Mouse (Mus musculus): ENCODE results near the gene Mif. TPM values are rescaled to one million over a fixed set of nuclear protein-coding genes. Genes with fewer than 3 reads are reported as not detected.
A peak's percentile ranks its signal among the peaks of the same experiment; 100 is the strongest.

Gene Mif
- polyA plus RNA-seq, 1 experiment from 2014 or later, result 1,798 TPM

DNA sequence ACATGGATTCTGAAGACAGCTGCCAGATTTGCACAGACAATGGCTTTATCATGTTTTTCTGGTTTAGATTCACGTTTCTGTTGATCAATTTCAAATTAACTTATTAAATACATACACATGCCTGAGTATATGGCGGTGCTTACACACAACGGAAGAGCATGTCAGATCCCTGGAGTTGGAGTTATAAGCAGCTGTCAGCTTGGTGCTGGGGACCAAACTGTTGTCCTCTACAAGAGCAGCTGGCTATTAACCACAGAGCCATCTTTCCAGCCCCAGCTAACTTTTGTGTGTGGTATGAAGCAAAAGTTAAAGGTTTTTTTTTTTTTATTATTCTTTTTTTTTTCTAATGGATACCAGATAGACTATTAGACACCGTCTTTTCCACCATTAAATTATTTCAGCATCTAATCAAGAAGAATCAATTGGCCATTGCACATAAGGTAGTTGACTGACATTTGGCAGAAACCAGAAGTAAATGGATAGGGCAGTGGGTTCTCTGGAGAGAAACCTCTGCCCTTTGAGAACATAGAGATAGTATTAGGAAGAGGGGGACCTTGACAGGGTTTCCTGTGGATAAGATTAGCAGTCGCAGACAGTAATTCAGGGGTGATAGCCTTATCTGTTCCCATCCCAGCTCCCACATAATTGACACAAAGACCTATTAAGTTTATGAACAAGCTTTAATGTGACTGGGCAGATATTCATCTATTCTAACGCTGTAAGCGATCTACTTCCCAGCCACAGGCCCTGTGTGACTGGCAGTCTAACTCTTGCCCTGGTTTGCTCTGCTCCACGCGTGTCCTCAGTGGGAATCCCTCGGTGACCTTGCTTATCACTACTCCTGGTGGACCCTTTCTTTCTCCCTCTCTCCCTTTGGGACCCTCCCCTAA, 12.2 kb upstream of the Mif start:
- peaks cover 14% of the 10 kb centered on the region for H3K4me1 ChIP-seq (replicated peaks)
- H3K4me2 ChIP-seq, result peak overlapping the region; percentile 63
- H3K36me3 ChIP-seq, result no peaks in the 10 kb centered on the region
- H3K4me3 ChIP-seq, result peak overlapping the region; percentile 44
- 32% methylated on average over 10 of the region's 10 CpGs for WGBS
- no peaks in the 10 kb centered on the region for H3K9me3 ChIP-seq (replicated peaks)
- no peaks in the 10 kb centered on the region for H3K27me3 ChIP-seq
- no peak for ATAC-seq (replicated peaks; ENCODE audit: insufficient number of reproducible peaks, insufficient read depth, low FRiP score, low read depth)
- 0 out of 2 replicates have a peak overlapping the region, but pooled peaks have one; percentile 43 for H3K9ac ChIP-seq
- H3K27ac ChIP-seq, result peak overlapping the region; percentile 74

DNA sequence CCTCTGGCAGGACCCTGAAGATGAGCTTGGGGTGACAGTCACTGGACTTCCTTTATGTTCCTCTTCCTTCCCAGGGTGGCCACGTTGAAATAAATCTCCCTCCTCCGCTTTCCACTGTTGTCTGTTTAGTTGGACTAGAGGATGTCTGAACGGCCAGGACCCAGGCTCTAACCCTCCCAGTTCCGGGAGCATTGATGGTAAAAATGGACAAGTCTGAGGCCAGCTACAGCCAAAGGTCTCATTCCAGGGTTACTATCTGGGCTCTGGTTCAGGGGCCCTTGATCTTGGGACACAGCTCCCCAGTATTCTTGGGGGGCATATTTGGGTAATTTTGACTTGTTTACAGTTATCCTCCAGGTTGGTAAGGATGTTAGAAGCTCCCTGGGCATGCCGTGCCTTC, 1.5 kb upstream of the Mif start:
- Histone ChIP-seq H3K4me2 (no peak overlapping the region), H3K9me3 (replicated peaks) (no peaks in the 10 kb centered on the region), H3K9ac (no peak overlapping the region), H3K4me3 (no peak overlapping the region), H3K36me3 (no peaks in the 10 kb centered on the region), H3K4me1 (replicated peaks) (peaks cover 32% of the 10 kb centered on the region), H3K27ac (0 out of 2 replicates have a peak overlapping the region, but pooled peaks have one; percentile 95), H3K27me3 (no peaks in the 10 kb centered on the region)
- 76% methylated on average over 5 of the region's 5 CpGs for WGBS
- no peak for ATAC-seq (replicated peaks; ENCODE audit: insufficient number of reproducible peaks, insufficient read depth, low FRiP score, low read depth)

DNA sequence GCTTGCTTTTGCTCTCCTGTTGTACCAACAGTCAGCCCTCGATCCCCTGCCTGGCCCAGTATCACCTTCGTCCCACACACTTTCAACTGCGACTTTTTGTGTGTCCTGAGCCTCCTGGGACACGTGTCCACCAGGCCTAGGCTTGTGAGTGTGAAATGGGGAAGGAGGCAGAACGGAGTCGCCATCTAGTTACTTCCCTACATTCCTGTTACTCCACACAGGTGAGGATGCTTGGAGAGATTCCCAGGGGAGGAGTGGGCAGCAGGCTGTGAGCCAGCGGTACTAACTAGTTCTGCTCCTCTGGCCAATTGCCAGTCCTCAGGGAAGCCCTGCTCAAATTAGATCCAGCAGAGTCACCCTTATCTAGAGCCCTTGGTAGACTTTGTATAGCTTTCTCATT, 706 bp upstream of the Mif start:
- Histone ChIP-seq H3K4me3 (no peak overlapping the region), H3K27ac (peak overlapping the region; percentile 95), H3K27me3 (no peaks in the 10 kb centered on the region), H3K4me1 (replicated peaks) (peaks cover 32% of the 10 kb centered on the region), H3K36me3 (no peaks in the 10 kb centered on the region), H3K9me3 (replicated peaks) (no peaks in the 10 kb centered on the region), H3K9ac (peak overlapping the region; percentile 82; the same call in 1 of the 2 replicates), H3K4me2 (peak overlapping the region; percentile 78)
- 15% methylated on average over 7 of the region's 7 CpGs for WGBS
- ATAC-seq (replicated peaks; ENCODE audit: insufficient number of reproducible peaks, insufficient read depth, low FRiP score, low read depth), result no peak

DNA sequence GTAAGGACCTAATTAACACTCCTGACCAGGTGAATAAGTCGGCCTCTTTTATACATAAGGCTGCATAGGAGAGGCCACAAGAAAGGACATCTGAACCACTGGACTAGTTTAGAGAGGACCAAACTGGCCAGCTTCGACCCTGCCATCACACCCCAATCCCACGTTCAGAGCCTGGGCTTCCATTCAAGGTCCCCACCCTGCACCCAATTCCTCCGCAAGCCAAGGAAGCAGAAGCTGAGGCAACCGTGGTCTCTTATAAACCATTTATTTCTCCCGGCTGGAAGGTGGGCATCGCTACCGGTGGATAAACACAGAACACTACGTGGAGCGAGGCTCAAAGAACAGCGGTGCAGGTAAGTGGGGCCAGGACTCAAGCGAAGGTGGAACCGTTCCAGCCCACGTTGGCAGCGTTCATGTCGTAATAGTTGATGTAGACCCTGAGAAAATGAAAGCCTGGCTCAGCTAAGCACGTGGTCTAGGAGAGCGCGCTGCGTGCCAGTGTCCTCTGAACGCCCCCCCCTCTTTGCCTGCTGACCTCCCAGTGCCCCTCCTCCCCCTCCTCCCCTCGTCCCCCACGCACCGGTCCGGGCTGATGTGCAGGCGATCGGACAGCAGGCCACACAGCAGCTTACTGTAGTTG, 813 bp downstream of the Mif start:
- Histone ChIP-seq H3K4me3 (peak overlapping the region; percentile 76), H3K4me2 (peak overlapping the region; percentile 78), H3K36me3 (no peaks in the 10 kb centered on the region), H3K4me1 (replicated peaks) (peaks cover 32% of the 10 kb centered on the region), H3K27ac (peak overlapping the region; percentile 95), H3K27me3 (no peaks in the 10 kb centered on the region), H3K9me3 (replicated peaks) (no peaks in the 10 kb centered on the region), H3K9ac (peak overlapping the region; percentile 82)
- 2% methylated on average over 27 of the region's 27 CpGs for WGBS
- ATAC-seq (replicated peaks; ENCODE audit: insufficient number of reproducible peaks, insufficient read depth, low FRiP score, low read depth), result peak; percentile 69

DNA sequence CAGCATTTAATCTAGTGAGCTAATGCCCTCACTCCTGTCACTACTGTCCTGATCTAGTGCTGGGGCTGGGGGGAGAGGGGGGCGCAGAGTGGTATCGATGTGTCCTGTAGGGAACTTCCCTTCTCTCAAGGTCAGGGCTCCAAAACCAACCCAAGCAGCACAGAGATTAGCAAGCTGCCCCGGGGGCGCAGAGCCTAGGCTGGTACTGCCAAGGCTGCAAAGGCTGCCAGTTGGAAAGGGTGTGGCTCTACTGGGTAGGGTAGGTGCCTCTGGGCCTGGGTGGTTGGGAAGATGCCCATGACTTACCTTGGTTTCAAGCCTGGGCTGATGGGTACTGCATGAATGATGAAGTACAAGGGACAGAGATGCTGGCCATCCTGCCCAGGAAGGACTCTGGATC, 2.4 kb downstream of the Mif start:
- WGBS, result 95% methylated on average over 4 of the region's 4 CpGs
- ATAC-seq (replicated peaks; ENCODE audit: insufficient number of reproducible peaks, insufficient read depth, low FRiP score, low read depth), result no peak
- H3K9ac ChIP-seq, result no peak overlapping the region
- no peaks in the 10 kb centered on the region for H3K27me3 ChIP-seq
- peaks cover 32% of the 10 kb centered on the region for H3K4me1 ChIP-seq (replicated peaks)
- H3K27ac ChIP-seq, result no peak overlapping the region
- no peak overlapping the region for H3K4me2 ChIP-seq
- no peaks in the 10 kb centered on the region for H3K9me3 ChIP-seq (replicated peaks)
- no peak overlapping the region for H3K4me3 ChIP-seq
- H3K36me3 ChIP-seq, result no peaks in the 10 kb centered on the region

DNA sequence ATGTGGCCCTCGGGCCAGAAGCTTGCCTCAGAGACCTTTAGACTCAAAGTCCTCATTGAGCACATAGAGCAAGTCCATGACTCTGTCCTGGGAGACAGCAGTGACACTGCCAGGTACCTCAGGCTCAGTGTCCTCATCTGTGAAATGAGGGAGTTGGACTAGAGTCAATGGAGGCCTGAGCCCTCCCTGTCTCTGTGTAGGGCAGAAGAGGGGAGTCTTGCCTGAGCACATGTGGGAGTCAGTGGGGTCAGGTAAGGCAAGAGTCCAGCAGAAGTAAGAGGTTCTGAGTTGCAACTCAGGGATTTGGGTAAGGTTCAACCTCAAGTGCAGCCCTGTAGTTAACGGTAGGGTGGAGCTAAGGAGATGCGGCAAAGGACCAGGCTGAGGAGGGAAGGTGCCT, 3.1 kb downstream of the Mif start:
- no peak overlapping the region for H3K27ac ChIP-seq
- no peak for ATAC-seq (replicated peaks; ENCODE audit: insufficient number of reproducible peaks, insufficient read depth, low FRiP score, low read depth)
- H3K4me2 ChIP-seq, result no peak overlapping the region
- no peak overlapping the region for H3K4me3 ChIP-seq
- H3K36me3 ChIP-seq, result no peaks in the 10 kb centered on the region
- no peaks in the 10 kb centered on the region for H3K9me3 ChIP-seq (replicated peaks)
- 75% methylated on average over 3 of the region's 3 CpGs for WGBS
- peaks cover 32% of the 10 kb centered on the region for H3K4me1 ChIP-seq (replicated peaks)
- no peaks in the 10 kb centered on the region for H3K27me3 ChIP-seq
- H3K9ac ChIP-seq, result no peak overlapping the region

DNA sequence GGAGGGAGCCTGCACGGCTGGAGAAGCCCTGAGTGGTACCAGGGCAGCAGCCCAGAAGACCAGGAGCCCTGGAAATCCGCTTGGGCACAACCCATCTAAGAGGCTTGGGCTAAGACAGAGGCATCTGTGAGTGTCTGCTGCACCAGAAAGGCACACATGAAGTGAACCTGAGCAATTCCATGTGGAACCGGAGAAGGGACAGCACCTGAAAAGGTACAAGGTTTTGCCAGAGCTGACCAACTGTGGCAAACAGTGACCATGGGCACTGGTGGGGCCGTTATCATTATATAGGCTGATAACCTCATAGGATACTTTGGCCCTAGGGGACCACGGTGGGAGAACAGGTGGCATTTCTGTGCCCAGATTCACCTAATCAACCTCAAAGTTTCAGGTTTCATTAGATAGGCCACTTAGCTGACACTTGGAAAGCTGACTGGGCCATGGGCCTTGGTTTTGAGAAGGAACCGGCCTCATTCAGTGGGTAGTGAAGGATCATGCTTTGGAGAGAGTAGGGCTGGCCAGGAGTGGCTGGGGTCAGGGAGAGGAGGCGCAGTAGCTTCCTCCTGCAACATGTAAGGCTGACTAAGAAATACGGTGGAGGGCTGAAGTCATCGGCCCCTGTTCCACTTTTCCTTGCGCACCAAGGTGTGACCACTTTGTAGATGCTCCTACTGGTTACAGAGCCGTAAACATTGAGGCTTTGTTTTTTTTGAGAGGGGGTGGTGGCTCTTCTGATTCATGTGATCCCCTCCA, 3.7 kb downstream of the Mif start:
- Histone ChIP-seq H3K27ac (no peak overlapping the region), H3K27me3 (no peaks in the 10 kb centered on the region), H3K9me3 (replicated peaks) (no peaks in the 10 kb centered on the region), H3K4me3 (no peak overlapping the region), H3K4me2 (no peak overlapping the region), H3K4me1 (replicated peaks) (peaks cover 27% of the 10 kb centered on the region), H3K9ac (no peak overlapping the region), H3K36me3 (no peaks in the 10 kb centered on the region)
- no peak for ATAC-seq (replicated peaks; ENCODE audit: insufficient number of reproducible peaks, insufficient read depth, low FRiP score, low read depth)
- 74% methylated on average over 11 of the region's 11 CpGs for WGBS

DNA sequence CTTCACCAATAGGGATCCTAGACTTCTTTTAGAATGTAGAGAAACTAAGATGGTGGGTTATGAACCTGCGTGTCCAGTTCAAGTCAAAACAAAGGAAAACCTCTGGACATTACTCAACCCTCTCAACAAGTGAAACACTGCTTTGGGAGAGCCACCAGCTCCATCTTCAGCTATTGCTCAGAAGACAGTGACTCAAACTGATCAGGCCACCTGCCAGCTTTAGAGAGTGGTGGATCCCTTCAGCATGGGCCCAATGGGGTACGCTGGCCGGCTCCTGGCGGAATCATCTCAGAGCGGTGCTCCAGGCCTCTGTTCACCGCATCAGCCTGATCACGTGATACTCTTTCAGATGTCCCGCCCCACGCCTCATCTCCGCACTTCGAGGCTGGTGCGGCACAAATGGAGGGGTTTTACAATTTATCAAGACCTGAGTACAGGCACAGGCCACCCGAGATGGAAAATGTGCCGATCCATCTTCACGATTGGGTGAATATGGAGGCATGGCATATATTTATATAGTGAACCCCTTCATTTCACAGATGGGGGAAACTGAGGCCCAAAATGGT, 4.5 kb downstream of the Mif start:
- Histone ChIP-seq H3K4me2 (no peak overlapping the region), H3K36me3 (no peaks in the 10 kb centered on the region), H3K9ac (no peak overlapping the region), H3K9me3 (replicated peaks) (no peaks in the 10 kb centered on the region), H3K4me1 (replicated peaks) (peaks cover 19% of the 10 kb centered on the region), H3K27ac (no peak overlapping the region), H3K27me3 (no peaks in the 10 kb centered on the region), H3K4me3 (no peak overlapping the region)
- 88% methylated on average over 15 of the region's 15 CpGs for WGBS
- no peak for ATAC-seq (replicated peaks; ENCODE audit: insufficient number of reproducible peaks, insufficient read depth, low FRiP score, low read depth)

DNA sequence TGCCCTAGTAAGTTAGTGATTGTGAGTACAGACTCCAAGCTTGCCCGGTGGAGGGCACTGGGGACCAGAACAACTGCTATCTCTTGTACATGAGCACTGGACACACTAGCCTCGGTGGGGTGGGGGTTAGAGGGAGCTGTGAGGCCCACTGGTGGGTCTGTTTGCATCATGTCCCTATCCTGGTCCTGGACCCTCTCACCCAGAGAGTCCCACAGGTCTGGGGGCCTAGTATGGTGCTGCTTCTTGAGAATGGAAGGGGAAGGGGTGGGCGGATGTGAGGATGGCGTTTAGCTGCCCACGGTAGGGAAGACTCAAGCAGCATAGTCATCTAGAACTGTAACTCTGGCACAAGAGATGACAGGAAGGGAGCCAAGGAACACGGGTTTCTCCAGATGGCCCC, 5.2 kb downstream of the Mif start:
- ATAC-seq (replicated peaks; ENCODE audit: insufficient number of reproducible peaks, insufficient read depth, low FRiP score, low read depth), result no peak
- H3K9me3 ChIP-seq (replicated peaks), result no peaks in the 10 kb centered on the region
- 70% methylated on average over 6 of the region's 6 CpGs for WGBS
- no peak overlapping the region for H3K4me3 ChIP-seq
- H3K27me3 ChIP-seq, result no peaks in the 10 kb centered on the region
- H3K9ac ChIP-seq, result no peak overlapping the region
- no peak overlapping the region for H3K4me2 ChIP-seq
- no peaks in the 10 kb centered on the region for H3K36me3 ChIP-seq
- peaks cover 15% of the 10 kb centered on the region for H3K4me1 ChIP-seq (replicated peaks)
- no peak overlapping the region for H3K27ac ChIP-seq

DNA sequence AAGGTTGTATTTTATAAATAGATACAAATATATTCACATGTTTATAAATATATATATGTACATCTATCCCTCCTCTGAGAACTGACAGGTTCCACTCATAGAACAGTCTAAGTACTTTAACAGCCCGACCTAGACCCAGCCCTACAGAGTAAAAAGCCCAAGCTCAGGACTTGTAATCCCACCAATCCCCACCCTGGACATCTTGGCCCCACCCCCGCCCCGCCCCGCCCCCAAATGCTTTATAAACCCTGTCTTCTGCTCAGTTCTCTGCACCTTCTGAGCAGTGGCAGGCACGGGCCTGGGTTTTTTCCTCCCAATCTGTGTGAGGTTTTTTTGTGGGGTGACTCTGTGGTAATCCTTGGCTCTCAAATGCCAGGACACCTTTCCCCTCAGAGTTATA, 5.9 kb downstream of the Mif start:
- Histone ChIP-seq H3K4me3 (no peak overlapping the region), H3K9ac (no peak overlapping the region), H3K27ac (no peak overlapping the region), H3K36me3 (no peaks in the 10 kb centered on the region), H3K4me2 (no peak overlapping the region), H3K27me3 (no peaks in the 10 kb centered on the region), H3K4me1 (replicated peaks) (peaks cover 13% of the 10 kb centered on the region), H3K9me3 (replicated peaks) (no peaks in the 10 kb centered on the region)
- no peak for ATAC-seq (replicated peaks; ENCODE audit: insufficient number of reproducible peaks, insufficient read depth, low FRiP score, low read depth)
- 41% methylated on average over 5 of the region's 5 CpGs for whole genome bisulfite sequencing

DNA sequence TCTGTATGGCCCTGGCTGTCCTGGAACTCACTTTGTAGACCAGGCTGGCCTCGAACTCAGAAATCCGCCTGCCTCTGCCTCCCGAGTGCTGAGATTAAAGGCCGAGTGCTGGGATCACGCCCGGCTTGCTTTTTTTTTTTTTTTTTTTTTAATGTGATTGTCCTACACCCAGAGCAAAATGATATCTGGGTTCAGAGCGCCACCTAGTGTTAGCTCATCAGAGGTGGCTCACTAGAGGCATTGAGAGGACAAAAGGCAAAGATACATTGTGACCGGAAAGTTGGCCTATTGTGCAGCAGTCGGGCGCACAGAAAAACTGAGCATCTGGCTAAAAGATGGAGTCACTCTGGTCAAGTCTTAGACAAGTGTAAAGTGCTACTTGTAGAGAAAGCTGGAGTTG, 6.6 kb downstream of the Mif start:
- Histone ChIP-seq H3K27me3 (no peaks in the 10 kb centered on the region), H3K9me3 (replicated peaks) (no peaks in the 10 kb centered on the region), H3K36me3 (no peaks in the 10 kb centered on the region), H3K9ac (no peak overlapping the region), H3K4me2 (no peak overlapping the region), H3K4me3 (no peak overlapping the region), H3K27ac (no peak overlapping the region), H3K4me1 (replicated peaks) (peaks cover 7% of the 10 kb centered on the region)
- 28% methylated on average over 10 of the region's 10 CpGs for WGBS
- no peak for ATAC-seq (replicated peaks; ENCODE audit: insufficient number of reproducible peaks, insufficient read depth, low FRiP score, low read depth)
